Mouse (Mus musculus) G1E (cell line): Measurements from ENCODE around the gene Ptprm.

Experiments used
- CTCF ChIP-seq: IDR thresholded peaks from 2 replicates; pipeline ENCODE4 v1.5.1; 2012; ENCODE audit warnings: low read depth, low read length, inconsistent platforms, mixed read lengths
- GATA1 ChIP-seq: IDR thresholded peaks from 2 replicates; pipeline ENCODE4 v1.6.1; 2012; ENCODE audit warnings: borderline replicate concordance, low read length, inconsistent platforms, mixed read lengths
- GATA2 ChIP-seq: IDR thresholded peaks from 2 replicates; pipeline ENCODE4 v1.6.1; 2012; ENCODE audit warnings: low read depth, low read length, inconsistent platforms, borderline replicate concordance
- POLR2AphosphoS5 ChIP-seq: IDR thresholded peaks from 2 replicates; pipeline ENCODE4 v1.6.1; 2012; ENCODE audit warnings: low read depth, low read length, inconsistent platforms; ENCODE audit not compliant: insufficient replicate concordance
- TAL1 ChIP-seq: conservative IDR thresholded peaks from 2 replicates; pipeline ENCODE4 v1.6.1; 2012; ENCODE audit warnings: low read depth, low read length, inconsistent platforms, mixed read lengths

GRCm38 (mm10) chr17:67304831-67305230 is 49.4 kb downstream of the Ptprm start:
- TF ChIP-seq CTCF, result no peak
- TF ChIP-seq TAL1, result no peak
- TF ChIP-seq GATA1, result no peak
- no peak for TF ChIP-seq POLR2AphosphoS5
- no peak for TF ChIP-seq GATA2
